Mouse (Mus musculus) E14TG2a.4 (cell line): Measurements from ENCODE around the gene Nfkbib.

Source experiments
- CTCF ChIP-seq: conservative IDR thresholded peaks from 2 replicates; pipeline ENCODE4 v1.5.1; 2014; ENCODE audit warnings: low read length
- POU5F1 ChIP-seq: IDR thresholded peaks from 2 replicates; pipeline ENCODE4 v1.6.1; 2014; ENCODE audit warnings: low read length, borderline replicate concordance

DNA sequence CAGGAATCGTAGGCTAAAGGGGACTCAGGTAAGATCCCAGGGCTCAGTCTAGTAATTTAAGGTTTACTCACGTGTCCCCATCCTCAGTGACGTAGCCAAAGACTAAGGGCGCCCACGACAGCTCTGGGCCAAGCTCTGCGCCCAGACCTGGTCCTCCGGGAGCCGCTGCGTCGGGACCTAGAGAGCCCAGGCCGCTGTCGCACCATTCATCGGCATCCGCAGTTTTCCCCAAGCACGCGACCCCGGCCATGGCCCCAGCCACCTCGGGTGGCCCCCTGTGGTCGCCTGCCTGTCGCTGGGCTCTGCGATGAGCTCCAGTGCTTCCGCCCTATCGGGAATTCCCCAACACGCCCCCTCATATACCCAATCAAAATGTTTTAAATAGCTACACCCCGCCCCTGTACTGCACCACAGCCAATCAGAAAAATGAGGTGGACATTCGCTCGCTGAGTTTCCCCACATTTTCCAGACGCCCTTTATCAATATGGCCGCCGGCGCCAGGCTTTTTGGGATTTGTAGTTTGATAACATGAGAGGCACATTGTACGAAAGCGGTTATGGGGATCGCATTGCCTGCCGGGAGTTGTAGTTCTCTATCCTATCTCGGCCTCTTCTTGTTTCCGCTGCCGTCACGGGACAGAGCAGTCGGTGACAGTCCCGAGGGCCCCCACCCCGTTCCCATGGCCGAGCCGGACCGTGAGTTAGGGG lies 986 bp downstream of the Nfkbib start, which contains the start of gene Sirt2:
- TF ChIP-seq CTCF (no peak), POU5F1 (no peak)
